Mouse (Mus musculus): ENCODE measurements at regions not wholly inside any gene's neighbourhood (a gene's known extent, or its start where the extent isn't known, plus 50 kb on each side); places are given as distances from the start of the nearest gene placed in this dataset.

- DNase-seq: no peak
Measured at GRCm38 (mm10) chrX:17026161-17026829, 114.7 kb upstream of the Ndp start.

GRCm38 (mm10) chrX:17017823-17018222 is 106.2 kb upstream of the Ndp start:
- DNase-seq: no peak

GRCm38 (mm10) chrX:17009188-17009587 is 97.6 kb upstream of the Ndp start:
- no peak for DNase-seq

- peak; percentile 20 for DNase-seq
Measured at GRCm38 (mm10) chrX:16998578-16998977, 87.0 kb upstream of the Ndp start.

Data from heart, postnatal 4 days (tissue).